Mouse (Mus musculus) CH12.LX (cell line): Measurements from ENCODE around the gene Sox18. TPM values are rescaled to one million over a fixed set of nuclear protein-coding genes. Genes with fewer than 3 reads are reported as not detected.

Source experiments
- DNase-seq: peaks from one replicate; pipeline ENCODE4 v3.0.0-alpha.2; 2013; ENCODE audit errors: extremely low read depth
- H3K27ac ChIP-seq: 2 replicates; pipeline ENCODE4 v1.5.1; 2012; ENCODE audit warnings: low read depth, mild to moderate bottlenecking, control low read depth, moderate library complexity; ENCODE audit not compliant: insufficient read depth
- H3K27me3 ChIP-seq: replicated peaks from 2 replicates; pipeline ENCODE3; 2012; ENCODE audit warnings: inconsistent platforms
- H3K36me3 ChIP-seq, 2 experiments: replicated peaks in 1 of 2; 2 replicates each; pipeline versions ENCODE3 to v1.6.1; 2012; ENCODE audit warnings: inconsistent platforms in 1 of 2, low read length in 1 of 2, mild to moderate bottlenecking in 1 of 2, mixed read lengths in 1 of 2, moderate library complexity in 1 of 2; ENCODE audit not compliant: control insufficient read depth in 1 of 2, insufficient read depth in 1 of 2
- H3K4me1 ChIP-seq, 2 experiments: 2 replicates each; pipeline ENCODE4 v1.6.1; 2012; ENCODE audit warnings: inconsistent platforms in 1 of 2, moderate library complexity in 1 of 2; ENCODE audit not compliant: insufficient read depth in 2 of 2, control insufficient read depth in 1 of 2
- H3K4me2 ChIP-seq: 2 replicates; pipeline ENCODE4 v1.6.1; 2012; ENCODE audit warnings: low read depth, mild to moderate bottlenecking, control low read depth; ENCODE audit not compliant: poor library complexity, insufficient read depth, severe bottlenecking
- H3K4me3 ChIP-seq, 3 experiments: fragments of 150-350 bp in 1 of 3; sonication (generic) in 1 of 3; replicated peaks in 1 of 3; 2 replicates each; pipeline versions ENCODE3 to v1.5.1; 2011 to 2012; ENCODE audit warnings: low read depth in 2 of 3, low read length in 2 of 3, mild to moderate bottlenecking in 2 of 3, moderate library complexity in 2 of 3, control low read depth in 1 of 3, improper control_type of control experiment in 1 of 3, inconsistent platforms in 1 of 3, mixed read lengths in 1 of 3; ENCODE audit not compliant: poor library complexity in 1 of 3
- H3K79me2 ChIP-seq: replicated peaks from 2 replicates; pipeline ENCODE4 v1.6.1; 2012; ENCODE audit warnings: mild to moderate bottlenecking, moderate library complexity; ENCODE audit not compliant: control insufficient read depth, poor library complexity, insufficient read depth, severe bottlenecking; ENCODE audit errors: extremely low read depth
- H3K9ac ChIP-seq: 2 replicates; pipeline ENCODE4 v1.6.1; 2012; ENCODE audit warnings: low read depth, mild to moderate bottlenecking, control low read depth, moderate library complexity; ENCODE audit not compliant: insufficient read depth
- H3K9me3 ChIP-seq: replicated peaks from 2 replicates; pipeline ENCODE3; 2012; ENCODE audit warnings: low read length, inconsistent platforms, mixed read lengths
- CHD2 ChIP-seq: IDR thresholded peaks from 2 replicates; pipeline ENCODE4 v1.6.1; 2011; ENCODE audit warnings: low read length, improper control_type of control experiment
- ETS1 ChIP-seq: conservative IDR thresholded peaks from 2 replicates; pipeline ENCODE4 v1.6.1; 2012; ENCODE audit warnings: low read depth, mild to moderate bottlenecking, inconsistent platforms, low read length, improper control_type of control experiment, moderate library complexity
- MAFK ChIP-seq: IDR thresholded peaks from 2 replicates; pipeline ENCODE4 v1.6.1; 2011; ENCODE audit warnings: low read length, improper control_type of control experiment; ENCODE audit not compliant: insufficient replicate concordance
- MAX ChIP-seq: IDR thresholded peaks from 2 replicates; pipeline ENCODE4 v1.6.1; 2011; ENCODE audit warnings: low read length, improper control_type of control experiment
- MAZ ChIP-seq: IDR thresholded peaks from 2 replicates; pipeline ENCODE4 v1.6.1; 2012; ENCODE audit warnings: low read depth, mild to moderate bottlenecking, inconsistent platforms, low read length, improper control_type of control experiment, moderate library complexity
- MXI1 ChIP-seq: IDR thresholded peaks from 2 replicates; pipeline ENCODE4 v1.6.1; 2011; ENCODE audit warnings: mild to moderate bottlenecking, low read depth, low read length, improper control_type of control experiment
- MYC ChIP-seq: IDR thresholded peaks from 2 replicates; pipeline ENCODE4 v1.6.1; 2011; ENCODE audit warnings: low read depth, mild to moderate bottlenecking, improper control_type of control experiment, low read length
- NELFE ChIP-seq: IDR thresholded peaks from 2 replicates; pipeline ENCODE4 v1.6.1; 2011; ENCODE audit warnings: low read depth, low read length, improper control_type of control experiment
- NRF1 ChIP-seq: IDR thresholded peaks from 2 replicates; pipeline ENCODE4 v1.6.1; 2014; ENCODE audit warnings: low read depth, mild to moderate bottlenecking, inconsistent platforms, low read length, improper control_type of control experiment, moderate library complexity
- POLR2A ChIP-seq: IDR thresholded peaks from 2 replicates; pipeline ENCODE4 v1.6.1; 2011; ENCODE audit warnings: low read depth, mild to moderate bottlenecking, improper control_type of control experiment, low read length
- POLR2AphosphoS2 ChIP-seq: IDR thresholded peaks from 2 replicates; pipeline ENCODE4 v1.6.1; 2011; ENCODE audit warnings: low read depth, low read length, improper control_type of control experiment
- RAD21 ChIP-seq: IDR thresholded peaks from 2 replicates; pipeline ENCODE4 v1.6.1; 2011; ENCODE audit warnings: low read depth, mild to moderate bottlenecking, low read length, improper control_type of control experiment, moderate library complexity
- SMC3 ChIP-seq: IDR thresholded peaks from 2 replicates; pipeline ENCODE4 v1.6.1; 2011; ENCODE audit warnings: low read depth, low read length, improper control_type of control experiment
- TBP ChIP-seq: conservative IDR thresholded peaks from 2 replicates; pipeline ENCODE4 v1.6.1; 2011; ENCODE audit warnings: low read depth, low read length, improper control_type of control experiment
- USF1 ChIP-seq: IDR thresholded peaks from 2 replicates; pipeline ENCODE4 v1.6.1; 2014; ENCODE audit warnings: low read depth, mild to moderate bottlenecking, inconsistent platforms, low read length, improper control_type of control experiment
- ZC3H11A ChIP-seq: IDR thresholded peaks from 2 replicates; pipeline ENCODE4 v1.6.1; 2012; ENCODE audit warnings: low read depth, mild to moderate bottlenecking, inconsistent platforms, low read length, improper control_type of control experiment
- ZMIZ1 ChIP-seq: IDR thresholded peaks from 2 replicates; pipeline ENCODE4 v1.6.1; 2012; ENCODE audit warnings: low read depth, mild to moderate bottlenecking, inconsistent platforms, low read length, improper control_type of control experiment
- ZNF384 ChIP-seq: IDR thresholded peaks from 2 replicates; pipeline ENCODE4 v1.6.1; 2012; ENCODE audit warnings: low read depth, low read length, improper control_type of control experiment, inconsistent platforms
- dilution Hi-C: fragments of 300-500 bp; cut with MboI; formaldehyde crosslinking; loops from 2 replicates; pipeline ENCODE4 v1.14.3; 2020; ENCODE audit warnings: low sequenced_read_pairs; ENCODE audit not compliant: extremely low pct_unique_long_range_greater_than_20kb, extremely low pct_ligation_motif_present
- in situ Hi-C: fragments of 300-500 bp; cut with MboI; formaldehyde crosslinking; loops from 3 replicates; pipeline ENCODE4 v1.14.3; 2019; ENCODE audit warnings: low sequenced_read_pairs, low pct_ligation_motif_present, low pct_unique_long_range_greater_than_20kb, mixed read lengths
- polyA plus RNA-seq: library from polyadenylated mRNA; unstranded; fragments of >175 nt; gene quantifications from 2 replicates; pipeline ENCODE4 v1.2.1, GENCODE M21; 2012; ENCODE audit warnings: low read depth; ENCODE audit not compliant: insufficient read length
- total RNA-seq, 2 experiments: library from RNA; depleted of rRNA; stranded (reverse); fragments of 300-350 nt in 1 of 2; fragments of >200 nt in 1 of 2; gene quantifications; 2 replicates each; pipeline ENCODE4 v1.2.3; 2012 to 2014

The Sox18 gene
- total and polyA plus RNA-seq, 3 experiments, result not detected

- no peak for DNase-seq
- no peak overlapping the region for H3K9ac ChIP-seq
- dilution Hi-C loops, result no loop called here
- H3K4me2 ChIP-seq, result no peak overlapping the region
- no peaks in the 10 kb centered on the region for H3K9me3 ChIP-seq
- H3K4me3 ChIP-seq, result no peak overlapping the region
- no peaks in the 10 kb centered on the region for H3K27me3 ChIP-seq
- H3K27ac ChIP-seq, result no peak overlapping the region
- peaks cover 62 to 91% of the 10 kb centered on the region in 2 experiments for H3K36me3 ChIP-seq
- H3K4me1 ChIP-seq, result no peaks in the 10 kb centered on the region
- in situ Hi-C loops, result no loop called here
- no peaks in the 10 kb centered on the region for H3K79me2 ChIP-seq
- no peak for TF ChIP-seq MYC
- no peak for TF ChIP-seq ETS1
Measured at GRCm38 (mm10) chr2:181653523-181653922, 17.9 kb downstream of the Sox18 start.

GRCm38 (mm10) chr2:181653065-181653464, 18.4 kb downstream of the Sox18 start:
- no peak overlapping the region for H3K27ac ChIP-seq
- dilution Hi-C loops, result no loop called here
- no peak overlapping the region for H3K4me3 ChIP-seq
- no peaks in the 10 kb centered on the region for H3K9me3 ChIP-seq
- in situ Hi-C loops, result no loop called here
- DNase-seq, result no peak
- H3K27me3 ChIP-seq, result no peaks in the 10 kb centered on the region
- H3K9ac ChIP-seq, result no peak overlapping the region
- H3K79me2 ChIP-seq, result no peaks in the 10 kb centered on the region
- H3K4me2 ChIP-seq, result no peak overlapping the region
- H3K36me3 ChIP-seq, result peaks cover 67 to 91% of the 10 kb centered on the region in 2 experiments
- no peaks in the 10 kb centered on the region for H3K4me1 ChIP-seq
- no peak for TF ChIP-seq RAD21
- no peak for TF ChIP-seq MAX
- TF ChIP-seq MAZ, result no peak
- TF ChIP-seq CHD2, result no peak
- TF ChIP-seq ZMIZ1, result no peak
- no peak for TF ChIP-seq MXI1
- TF ChIP-seq SMC3, result no peak
- TF ChIP-seq POLR2AphosphoS2, result no peak
- TF ChIP-seq NRF1, result no peak
- TF ChIP-seq ZC3H11A, result no peak
- no peak for TF ChIP-seq NELFE
- no peak for TF ChIP-seq ZNF384
- TF ChIP-seq MAFK, result no peak
- no peak for TF ChIP-seq TBP
- no peak for TF ChIP-seq ETS1
- TF ChIP-seq POLR2A, result no peak
- no peak for TF ChIP-seq USF1
